Mouse (Mus musculus) CH12.LX (cell line): ENCODE measurements at regions not wholly inside any gene's neighbourhood (a gene's known extent, or its start where the extent isn't known, plus 50 kb on each side); places are given as distances from the start of the nearest gene placed in this dataset.

Experiments used
- DNase-seq: peaks from one replicate; pipeline ENCODE4 v3.0.0-alpha.2; 2013; ENCODE audit errors: extremely low read depth
- H3K27ac ChIP-seq: 2 replicates; pipeline ENCODE4 v1.5.1; 2012; ENCODE audit warnings: low read depth, mild to moderate bottlenecking, control low read depth, moderate library complexity; ENCODE audit not compliant: insufficient read depth
- H3K27me3 ChIP-seq: replicated peaks from 2 replicates; pipeline ENCODE3; 2012; ENCODE audit warnings: inconsistent platforms
- H3K36me3 ChIP-seq, 2 experiments: replicated peaks in 1 of 2; 2 replicates each; pipeline versions ENCODE3 to v1.6.1; 2012; ENCODE audit warnings: inconsistent platforms in 1 of 2, low read length in 1 of 2, mild to moderate bottlenecking in 1 of 2, mixed read lengths in 1 of 2, moderate library complexity in 1 of 2; ENCODE audit not compliant: control insufficient read depth in 1 of 2, insufficient read depth in 1 of 2
- H3K4me1 ChIP-seq, 2 experiments: 2 replicates each; pipeline ENCODE4 v1.6.1; 2012; ENCODE audit warnings: inconsistent platforms in 1 of 2, moderate library complexity in 1 of 2; ENCODE audit not compliant: insufficient read depth in 2 of 2, control insufficient read depth in 1 of 2
- H3K4me2 ChIP-seq: 2 replicates; pipeline ENCODE4 v1.6.1; 2012; ENCODE audit warnings: low read depth, mild to moderate bottlenecking, control low read depth; ENCODE audit not compliant: poor library complexity, insufficient read depth, severe bottlenecking
- H3K4me3 ChIP-seq, 3 experiments: fragments of 150-350 bp in 1 of 3; sonication (generic) in 1 of 3; replicated peaks in 1 of 3; 2 replicates each; pipeline versions ENCODE3 to v1.5.1; 2011 to 2012; ENCODE audit warnings: low read depth in 2 of 3, low read length in 2 of 3, mild to moderate bottlenecking in 2 of 3, moderate library complexity in 2 of 3, control low read depth in 1 of 3, improper control_type of control experiment in 1 of 3, inconsistent platforms in 1 of 3, mixed read lengths in 1 of 3; ENCODE audit not compliant: poor library complexity in 1 of 3
- H3K79me2 ChIP-seq: replicated peaks from 2 replicates; pipeline ENCODE4 v1.6.1; 2012; ENCODE audit warnings: mild to moderate bottlenecking, moderate library complexity; ENCODE audit not compliant: control insufficient read depth, poor library complexity, insufficient read depth, severe bottlenecking; ENCODE audit errors: extremely low read depth
- H3K9ac ChIP-seq: 2 replicates; pipeline ENCODE4 v1.6.1; 2012; ENCODE audit warnings: low read depth, mild to moderate bottlenecking, control low read depth, moderate library complexity; ENCODE audit not compliant: insufficient read depth
- H3K9me3 ChIP-seq: replicated peaks from 2 replicates; pipeline ENCODE3; 2012; ENCODE audit warnings: low read length, inconsistent platforms, mixed read lengths
- BHLHE40 ChIP-seq: IDR thresholded peaks from 2 replicates; pipeline ENCODE4 v1.6.1; 2011; ENCODE audit warnings: mild to moderate bottlenecking, low read depth, low read length, improper control_type of control experiment
- CHD2 ChIP-seq: IDR thresholded peaks from 2 replicates; pipeline ENCODE4 v1.6.1; 2011; ENCODE audit warnings: low read length, improper control_type of control experiment
- CTCF ChIP-seq, 2 experiments: IDR thresholded peaks in 1 of 2; conservative IDR thresholded peaks in 1 of 2; 2 replicates each; pipeline ENCODE4 v1.5.1; 2011 to 2012; ENCODE audit warnings: low read depth in 2 of 2, low read length in 2 of 2, improper control_type of control experiment in 1 of 2, inconsistent platforms in 1 of 2, mild to moderate bottlenecking in 1 of 2, moderate library complexity in 1 of 2
- E2F4 ChIP-seq: IDR thresholded peaks from 2 replicates; pipeline ENCODE4 v1.6.1; 2011; ENCODE audit warnings: low read depth, low read length, improper control_type of control experiment; ENCODE audit not compliant: insufficient replicate concordance
- EP300 ChIP-seq: IDR thresholded peaks from 2 replicates; pipeline ENCODE4 v1.6.1; 2011; ENCODE audit warnings: low read length, improper control_type of control experiment
- IRF4 ChIP-seq: IDR thresholded peaks from 2 replicates; pipeline ENCODE4 v1.6.1; 2014; ENCODE audit warnings: low read depth, mild to moderate bottlenecking, inconsistent platforms, low read length, improper control_type of control experiment
- JUN ChIP-seq: IDR thresholded peaks from 2 replicates; pipeline ENCODE4 v1.6.1; 2011; ENCODE audit warnings: low read depth, mild to moderate bottlenecking, low read length, improper control_type of control experiment, moderate library complexity; ENCODE audit not compliant: insufficient read depth
- KAT2A ChIP-seq: IDR thresholded peaks from 2 replicates; pipeline ENCODE4 v1.6.1; 2012; ENCODE audit warnings: low read length, improper control_type of control experiment, inconsistent platforms; ENCODE audit not compliant: insufficient replicate concordance
- NELFE ChIP-seq: IDR thresholded peaks from 2 replicates; pipeline ENCODE4 v1.6.1; 2011; ENCODE audit warnings: low read depth, low read length, improper control_type of control experiment
- NRF1 ChIP-seq: IDR thresholded peaks from 2 replicates; pipeline ENCODE4 v1.6.1; 2014; ENCODE audit warnings: low read depth, mild to moderate bottlenecking, inconsistent platforms, low read length, improper control_type of control experiment, moderate library complexity
- PAX5 ChIP-seq: IDR thresholded peaks from 2 replicates; pipeline ENCODE4 v1.6.1; 2012; ENCODE audit warnings: low read length, inconsistent platforms, mixed read lengths
- POLR2AphosphoS2 ChIP-seq: IDR thresholded peaks from 2 replicates; pipeline ENCODE4 v1.6.1; 2011; ENCODE audit warnings: low read depth, low read length, improper control_type of control experiment
- RAD21 ChIP-seq: IDR thresholded peaks from 2 replicates; pipeline ENCODE4 v1.6.1; 2011; ENCODE audit warnings: low read depth, mild to moderate bottlenecking, low read length, improper control_type of control experiment, moderate library complexity
- TBP ChIP-seq: conservative IDR thresholded peaks from 2 replicates; pipeline ENCODE4 v1.6.1; 2011; ENCODE audit warnings: low read depth, low read length, improper control_type of control experiment
- TCF12 ChIP-seq: IDR thresholded peaks from 2 replicates; pipeline ENCODE4 v1.6.1; 2014; ENCODE audit warnings: low read depth, mild to moderate bottlenecking, inconsistent platforms, low read length, improper control_type of control experiment
- USF1 ChIP-seq: IDR thresholded peaks from 2 replicates; pipeline ENCODE4 v1.6.1; 2014; ENCODE audit warnings: low read depth, mild to moderate bottlenecking, inconsistent platforms, low read length, improper control_type of control experiment
- ZC3H11A ChIP-seq: IDR thresholded peaks from 2 replicates; pipeline ENCODE4 v1.6.1; 2012; ENCODE audit warnings: low read depth, mild to moderate bottlenecking, inconsistent platforms, low read length, improper control_type of control experiment
- ZKSCAN1 ChIP-seq: IDR thresholded peaks from 2 replicates; pipeline ENCODE4 v1.6.1; 2012; ENCODE audit warnings: low read depth, inconsistent platforms, low read length, improper control_type of control experiment, borderline replicate concordance
- ZMIZ1 ChIP-seq: IDR thresholded peaks from 2 replicates; pipeline ENCODE4 v1.6.1; 2012; ENCODE audit warnings: low read depth, mild to moderate bottlenecking, inconsistent platforms, low read length, improper control_type of control experiment
- ZNF384 ChIP-seq: IDR thresholded peaks from 2 replicates; pipeline ENCODE4 v1.6.1; 2012; ENCODE audit warnings: low read depth, low read length, improper control_type of control experiment, inconsistent platforms
- dilution Hi-C: fragments of 300-500 bp; cut with MboI; formaldehyde crosslinking; loops from 2 replicates; pipeline ENCODE4 v1.14.3; 2020; ENCODE audit warnings: low sequenced_read_pairs; ENCODE audit not compliant: extremely low pct_unique_long_range_greater_than_20kb, extremely low pct_ligation_motif_present
- in situ Hi-C: fragments of 300-500 bp; cut with MboI; formaldehyde crosslinking; loops from 3 replicates; pipeline ENCODE4 v1.14.3; 2019; ENCODE audit warnings: low sequenced_read_pairs, low pct_ligation_motif_present, low pct_unique_long_range_greater_than_20kb, mixed read lengths

GRCm38 (mm10) chr5:75320536-75320935, 168.4 kb downstream of the Pdgfra start:
- DNase-seq, result no peak
- dilution Hi-C loops, result no loop called here
- peaks cover 3 to 5% of the 10 kb centered on the region in 2 experiments; a peak in 1 of 4 replicates for H3K4me1 ChIP-seq
- H3K4me2 ChIP-seq, result no peak overlapping the region
- no peaks in the 10 kb centered on the region for H3K79me2 ChIP-seq
- H3K9ac ChIP-seq, result no peak overlapping the region
- in situ Hi-C loops, result no loop called here
- H3K4me3 ChIP-seq, result no peak overlapping the region
- no peaks in the 10 kb centered on the region for H3K27me3 ChIP-seq
- TF ChIP-seq CHD2 (no peak), JUN (no peak)
- no peaks in the 10 kb centered on the region for H3K9me3 ChIP-seq
- no peaks in the 10 kb centered on the region for H3K36me3 ChIP-seq
- H3K27ac ChIP-seq, result no peak overlapping the region

DNA sequence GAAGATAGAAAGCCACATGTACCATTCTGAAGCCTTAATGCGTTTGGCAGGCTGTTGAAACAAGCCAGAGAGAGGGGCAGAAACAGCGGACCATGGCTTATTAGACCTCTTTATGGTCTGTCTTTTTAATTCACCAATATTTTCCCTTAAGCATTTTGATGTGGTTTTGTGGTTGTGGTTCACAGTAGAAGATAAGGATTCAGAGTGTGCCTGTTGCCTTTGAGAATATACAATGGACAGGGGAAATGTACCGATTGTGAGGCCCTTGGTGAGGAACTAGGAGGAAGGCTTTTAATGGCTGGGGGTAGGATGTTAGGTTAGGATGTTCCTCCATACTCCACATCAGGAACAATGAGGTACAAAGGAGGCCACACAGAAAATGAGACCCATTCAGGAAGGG, 182.0 kb downstream of the Pdgfra start:
- no peak overlapping the region for H3K4me2 ChIP-seq
- no peaks in the 10 kb centered on the region for H3K27me3 ChIP-seq
- H3K9ac ChIP-seq, result no peak overlapping the region
- TF ChIP-seq E2F4, result no peak
- TF ChIP-seq RAD21, result no peak
- TF ChIP-seq JUN, result no peak
- no peak for TF ChIP-seq NRF1
- TF ChIP-seq NELFE, result no peak
- TF ChIP-seq TBP, result no peak
- TF ChIP-seq KAT2A, result no peak
- no peak for TF ChIP-seq IRF4
- TF ChIP-seq ZNF384, result no peak
- no peak for TF ChIP-seq CTCF (conservative IDR thresholded peaks at IDR 0.05 in 1 of 2, IDR thresholded peaks at IDR 0.05 in 1 of 2; ENCODE audit: low read depth in 2 of 2, low read length in 2 of 2)
- TF ChIP-seq EP300, result no peak
- TF ChIP-seq TCF12, result no peak
- TF ChIP-seq POLR2AphosphoS2, result no peak
- no peak for TF ChIP-seq USF1
- TF ChIP-seq PAX5, result no peak
- no peak for TF ChIP-seq ZMIZ1
- TF ChIP-seq BHLHE40, result no peak
- TF ChIP-seq ZC3H11A, result no peak
- TF ChIP-seq ZKSCAN1, result no peak
- H3K79me2 ChIP-seq, result no peaks in the 10 kb centered on the region
- no peaks in the 10 kb centered on the region for H3K36me3 ChIP-seq
- no peak overlapping the region for H3K27ac ChIP-seq
- in situ Hi-C loops, result no loop called here
- no peaks in the 10 kb centered on the region for H3K9me3 ChIP-seq
- dilution Hi-C loops, result no loop called here
- no peak for DNase-seq
- no peak overlapping the region for H3K4me3 ChIP-seq
- no peaks in the 10 kb centered on the region for H3K4me1 ChIP-seq
